Mouse (Mus musculus) olfactory bulb, adult 2 months (tissue): ENCODE measurements around the gene Gm26558. TPM values are rescaled to one million over a fixed set of nuclear protein-coding genes. Genes with fewer than 3 reads are reported as not detected.

Experiments
- H3K27ac ChIP-seq: fragments of 200-500 bp; 2 replicates; pipeline ENCODE4 v1.5.1; 2012; ENCODE audit warnings: low read depth, low read length; ENCODE audit not compliant: insufficient read depth
- H3K4me1 ChIP-seq: fragments of 200-500 bp; 2 replicates; pipeline ENCODE4 v1.6.1; 2012; ENCODE audit warnings: low read length; ENCODE audit not compliant: control insufficient read depth, insufficient read depth
- H3K4me3 ChIP-seq: fragments of 200-500 bp; 2 replicates; pipeline ENCODE4 v1.5.1; 2012; ENCODE audit warnings: mild to moderate bottlenecking, low read depth, low read length, moderate library complexity; ENCODE audit not compliant: insufficient read depth
- CTCF ChIP-seq: fragments of 200-500 bp; IDR thresholded peaks from 2 replicates; pipeline ENCODE4 v1.5.1; 2012; ENCODE audit warnings: low read depth, mild to moderate bottlenecking, low read length, moderate library complexity; ENCODE audit not compliant: insufficient read depth
- POLR2A ChIP-seq: fragments of 200-500 bp; IDR thresholded peaks from 2 replicates; pipeline ENCODE4 v1.6.1; 2012; ENCODE audit warnings: mild to moderate bottlenecking, low read depth, low read length, moderate library complexity; ENCODE audit not compliant: insufficient read depth
- WGBS: fragments of 180-500 bp; shearing (Covaris S2); methylation state at CpG from one replicate; pipeline ENCODE4 v1.1.7; 2018; 5-methylcytosine and 5-hydroxymethylcytosine counted together
- polyA plus RNA-seq: library from polyadenylated mRNA; stranded (reverse); fragments of >200 nt; gene quantifications from 2 replicates; pipeline ENCODE4 v1.2.4, GENCODE M21; 2012; ENCODE audit warnings: low replicate concordance; ENCODE audit not compliant: missing spikeins, insufficient read depth, insufficient read length

Gene Gm26558
- polyA plus RNA-seq, 1 experiment = not detected

DNA sequence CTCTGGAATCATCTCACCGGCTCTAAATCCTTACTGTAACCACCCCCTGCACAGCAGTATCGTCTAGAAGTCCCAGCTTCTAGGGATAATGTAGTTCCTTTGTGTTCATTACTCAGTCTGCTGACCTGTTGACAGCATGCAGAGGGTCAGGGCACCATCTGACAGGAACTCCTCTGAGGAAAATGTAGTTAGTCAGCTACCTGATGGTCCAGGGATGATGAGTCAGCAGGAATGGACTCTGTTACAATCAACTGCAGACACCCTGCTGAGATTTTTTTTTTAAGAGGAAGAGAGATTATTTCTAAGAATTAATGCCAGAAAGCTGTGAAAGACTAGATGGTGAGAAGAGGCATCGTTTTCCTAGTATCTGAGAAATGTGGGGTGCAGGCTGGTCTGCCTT, 45.3 kb downstream of the Gm26558 start:
- no peak overlapping the region for H3K27ac ChIP-seq
- no peaks in the 10 kb centered on the region for H3K4me1 ChIP-seq
- WGBS = 69% methylated on average over 3 of the region's 3 CpGs
- TF ChIP-seq CTCF (no peak), POLR2A (no peak)
- H3K4me3 ChIP-seq = no peak overlapping the region

DNA sequence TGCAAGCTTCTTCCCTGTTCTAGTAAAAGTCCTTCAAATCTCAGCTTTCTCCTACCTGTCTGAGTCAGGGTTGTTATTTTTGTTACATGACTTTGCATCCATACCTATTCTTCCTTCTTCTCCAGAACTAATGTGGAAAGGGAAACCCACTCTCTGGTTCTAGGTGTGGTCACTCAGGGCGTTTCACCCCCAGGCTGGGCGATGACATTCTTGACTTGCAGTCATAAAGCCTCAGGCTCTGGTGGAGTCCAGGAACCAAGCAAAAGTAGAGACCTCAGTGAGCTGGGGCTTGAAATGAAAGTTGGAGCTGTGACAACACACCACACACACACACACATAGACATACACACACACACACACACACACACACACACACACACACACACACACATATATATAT, 45.8 kb downstream of the Gm26558 start:
- no peak overlapping the region for H3K4me3 ChIP-seq
- 80% methylated on average over 2 of the region's 2 CpGs for WGBS
- H3K27ac ChIP-seq = no peak overlapping the region
- no peak for TF ChIP-seq POLR2A
- TF ChIP-seq CTCF = no peak
- H3K4me1 ChIP-seq = no peaks in the 10 kb centered on the region

DNA sequence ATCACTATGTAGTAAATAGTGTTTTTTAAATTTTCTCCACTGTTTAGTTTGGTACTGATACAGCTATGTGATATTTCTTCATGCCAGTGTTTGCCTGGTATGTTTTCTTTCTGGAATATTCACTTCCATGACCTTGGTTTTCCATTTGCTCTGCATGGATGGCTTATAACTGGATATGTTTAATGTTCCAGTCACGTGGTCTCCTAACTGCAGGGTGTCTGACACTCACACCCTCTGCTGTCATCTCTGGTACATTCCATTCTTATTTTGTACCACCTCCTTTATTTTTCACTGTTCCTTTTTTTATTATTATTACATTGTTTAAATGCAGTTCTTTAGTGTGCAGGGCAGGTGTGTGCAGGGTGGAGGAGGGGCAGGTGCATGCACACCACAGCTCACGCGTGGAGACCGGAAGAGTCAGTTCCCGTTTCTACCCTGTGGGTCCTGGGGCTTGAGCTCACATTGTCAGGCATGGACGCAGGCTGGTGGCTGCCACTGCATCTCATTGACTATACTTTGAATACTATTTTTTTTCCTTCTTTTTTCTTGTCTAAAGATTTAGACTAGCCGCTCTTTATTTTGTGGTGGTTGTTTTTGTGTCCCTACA, 47.1 kb downstream of the Gm26558 start:
- no peak overlapping the region for H3K27ac ChIP-seq
- WGBS = 87% methylated on average over 7 of the region's 7 CpGs
- no peak overlapping the region for H3K4me3 ChIP-seq
- no peaks in the 10 kb centered on the region for H3K4me1 ChIP-seq
- TF ChIP-seq POLR2A = no peak
- no peak for TF ChIP-seq CTCF

Other genes with a start within 250 kb of the Gm26558 start
- gene Sp5, start 187.2 kb downstream of the Gm26558 start, polyA plus RNA-seq = not detected in 2 replicates
- gene Erich2, start 153.3 kb downstream of the Gm26558 start, polyA plus RNA-seq = not detected in 2 replicates
- 475 and 527 TPM in 2 replicates for gene Gad1, start 109.0 kb downstream of the Gm26558 start, polyA plus RNA-seq
- not detected in 2 replicates for gene Gorasp2, start 532 bp downstream of the Gm26558 start, polyA plus RNA-seq
- not detected in 2 replicates for gene Tlk1, start 163.6 kb upstream of the Gm26558 start, polyA plus RNA-seq